Mouse (Mus musculus): ENCODE data around the gene Olfr772.
"Not testable (repeated sequence)": the region's sequence is repeated elsewhere in the genome, so short reads cannot be mapped to it uniquely, and the experiment has no call there.

Olfr772 gene

DNA sequence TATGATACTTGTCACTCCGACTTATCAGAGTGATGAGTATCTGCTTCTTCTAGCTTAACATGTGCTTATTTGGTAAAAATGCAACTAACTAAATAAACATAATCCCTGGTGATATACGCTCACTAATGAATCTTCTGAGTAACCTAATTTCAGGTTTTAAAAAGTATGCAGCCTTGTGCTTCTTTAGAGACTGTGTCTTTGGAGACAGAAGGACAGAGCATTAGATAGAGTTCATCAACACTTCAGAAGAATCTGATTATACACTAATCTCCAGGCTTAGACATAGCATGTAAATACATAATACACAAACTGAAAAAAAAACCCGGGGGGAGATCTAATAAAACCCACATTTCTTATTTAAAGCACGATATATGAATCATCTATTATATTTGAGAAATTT lies at the start of gene Olfr772:
Olfr772 (minus strand) TSS at position 101 of the 400 bp plus-strand sequence.
- not testable (repeated sequence) for DNase-seq (ENCODE audit: low spot score in 2 of 2)

DNA sequence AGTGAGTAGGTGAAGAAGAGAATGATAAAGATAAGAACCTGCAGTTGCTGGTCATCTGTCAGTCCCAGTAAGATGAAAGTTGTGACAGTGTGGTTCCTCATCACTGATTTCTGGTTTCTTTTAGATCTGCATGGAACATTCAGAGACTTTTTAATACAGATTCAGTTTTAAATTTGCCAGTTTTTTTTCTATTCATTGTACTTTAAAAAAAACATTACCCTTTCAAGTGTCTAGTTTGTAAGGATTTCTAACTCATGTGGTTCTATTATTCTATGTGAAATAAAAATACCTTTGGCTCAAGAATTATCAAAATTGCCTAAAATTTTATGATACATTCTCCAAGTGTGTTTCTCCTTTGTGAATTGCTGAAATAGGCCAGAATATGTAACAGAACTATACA lies 9.6 kb upstream of the Olfr772 start, which contains the start of gene Olfr773:
Olfr773 (minus strand) TSS at position 101 of the 400 bp plus-strand sequence.
- not testable (repeated sequence) for DNase-seq (ENCODE audit: low spot score in 2 of 2)

DNA sequence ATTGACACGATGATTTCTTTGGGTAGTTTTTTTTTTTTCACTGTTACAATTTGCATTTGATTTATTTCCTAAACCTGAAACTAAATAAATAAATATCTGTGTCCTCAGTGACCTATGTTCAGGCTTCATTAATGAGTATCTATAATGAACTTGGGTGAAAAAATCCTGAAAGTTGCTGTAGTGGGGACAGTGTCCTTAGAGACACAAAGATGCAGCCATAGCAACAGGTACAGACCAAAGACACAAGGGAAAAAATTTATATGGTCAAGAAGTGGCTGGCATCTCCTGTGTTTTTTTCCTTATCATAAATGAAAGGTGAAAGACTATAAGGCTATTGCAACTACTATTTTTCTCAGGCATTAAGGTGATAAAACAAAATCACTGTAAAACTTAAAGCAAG lies 13.1 kb downstream of the Olfr772 start, which contains the start of gene Olfr771:
Olfr771 (minus strand) TSS at position 101 of the 400 bp plus-strand sequence.
- no peak for DNase-seq (ENCODE audit: low spot score in 2 of 2)

DNA sequence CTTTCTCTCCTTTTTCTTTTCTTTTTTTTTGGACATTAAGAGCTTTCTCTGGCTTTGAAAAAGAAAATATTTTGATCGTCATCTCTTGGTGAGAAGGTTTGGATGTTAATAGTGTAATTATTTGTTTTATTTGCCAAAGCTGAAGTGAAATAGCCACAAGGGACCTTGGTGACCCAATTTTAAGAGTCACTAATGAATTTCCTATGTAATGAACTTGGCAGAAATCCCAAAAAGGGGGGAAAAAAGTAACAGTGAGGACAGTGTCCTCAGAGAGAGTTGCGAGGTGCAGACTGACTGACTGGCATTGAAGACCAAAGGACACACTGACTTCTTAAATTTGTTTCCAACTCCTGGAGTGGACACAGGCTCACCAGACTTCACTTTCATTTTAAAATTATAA lies 38.8 kb downstream of the Olfr772 start, which contains the start of gene Olfr770:
Olfr770 (minus strand) TSS at position 101 of the 400 bp plus-strand sequence.
- no peak for DNase-seq (ENCODE audit: low spot score in 2 of 2)
